Mouse (Mus musculus) MEL (cell line): ENCODE data around the gene Treml2. TPM values are rescaled to one million over a fixed set of nuclear protein-coding genes. Genes with fewer than 3 reads are reported as not detected.

Source experiments
- DNase-seq: peaks from one replicate; pipeline ENCODE4 v3.0.0; 2011; ENCODE audit warnings: low read depth, low spot score
- H3K27ac ChIP-seq: 2 replicates; pipeline ENCODE4 v1.5.1; 2012; ENCODE audit warnings: low read depth, mild to moderate bottlenecking, control low read depth, low read length, moderate library complexity; ENCODE audit not compliant: control insufficient read depth
- H3K27me3 ChIP-seq, 2 experiments: fragments of 150-350 bp in 1 of 2; sonication (generic) in 1 of 2; 2 replicates each; pipeline ENCODE4 v1.6.1; 2012; ENCODE audit warnings: low read length in 2 of 2, mild to moderate bottlenecking in 2 of 2, improper control_type of control experiment in 1 of 2, moderate library complexity in 1 of 2; ENCODE audit not compliant: insufficient read depth in 2 of 2, control insufficient read depth in 1 of 2
- H3K36me3 ChIP-seq, 2 experiments: 2 replicates each; pipeline ENCODE4 v1.6.1; 2012 to 2014; ENCODE audit warnings: low read length in 2 of 2, improper control_type of control experiment in 1 of 2, inconsistent platforms in 1 of 2, mild to moderate bottlenecking in 1 of 2; ENCODE audit not compliant: insufficient read depth in 2 of 2, control insufficient read depth in 1 of 2
- H3K4me1 ChIP-seq, 2 experiments: fragments of 150-350 bp in 1 of 2; sonication (generic) in 1 of 2; 2 replicates each; pipeline ENCODE4 v1.6.1; 2012; ENCODE audit warnings: low read length in 2 of 2, improper control_type of control experiment in 1 of 2, mild to moderate bottlenecking in 1 of 2; ENCODE audit not compliant: insufficient read depth in 2 of 2, control insufficient read depth in 1 of 2
- H3K4me3 ChIP-seq, 2 experiments: fragments of 150-350 bp in 1 of 2; sonication (generic) in 1 of 2; 2 replicates each; pipeline ENCODE4 v1.5.1; 2012; ENCODE audit warnings: low read depth in 2 of 2, low read length in 2 of 2, mild to moderate bottlenecking in 2 of 2, moderate library complexity in 2 of 2, control low read depth in 1 of 2, improper control_type of control experiment in 1 of 2; ENCODE audit not compliant: control insufficient read depth in 1 of 2, insufficient read depth in 1 of 2
- H3K79me2 ChIP-seq: 2 replicates; pipeline ENCODE4 v1.6.1; 2012; ENCODE audit warnings: mild to moderate bottlenecking, low read length, moderate library complexity; ENCODE audit not compliant: control insufficient read depth, poor library complexity, insufficient read depth
- H3K9ac ChIP-seq: 2 replicates; pipeline ENCODE4 v1.6.1; 2012; ENCODE audit warnings: low read depth, mild to moderate bottlenecking, control low read depth, low read length, moderate library complexity; ENCODE audit not compliant: control insufficient read depth, poor library complexity, severe bottlenecking
- H3K9me3 ChIP-seq: fragments of 150-350 bp; sonication (generic); replicated peaks from 2 replicates; pipeline ENCODE4 v1.6.1; 2012; ENCODE audit warnings: mild to moderate bottlenecking, low read length, improper control_type of control experiment, moderate library complexity; ENCODE audit not compliant: insufficient read depth
- BHLHE40 ChIP-seq: IDR thresholded peaks from 2 replicates; pipeline ENCODE4 v1.6.1; 2012; ENCODE audit warnings: low read depth, mild to moderate bottlenecking, inconsistent platforms, low read length, improper control_type of control experiment, borderline replicate concordance
- CHD1 ChIP-seq: IDR thresholded peaks from 2 replicates; pipeline ENCODE4 v1.6.1; 2012; ENCODE audit warnings: low read depth, mild to moderate bottlenecking, inconsistent platforms, low read length, improper control_type of control experiment
- CHD2 ChIP-seq: IDR thresholded peaks from 2 replicates; pipeline ENCODE4 v1.6.1; 2011; ENCODE audit warnings: low read length, improper control_type of control experiment
- CTCF ChIP-seq, 3 experiments: IDR thresholded peaks in 2 of 3; conservative IDR thresholded peaks in 1 of 3; 2 replicates each; pipeline ENCODE4 v1.5.1; 2011 to 2012; ENCODE audit warnings: low read length in 3 of 3, low read depth in 2 of 3, mild to moderate bottlenecking in 2 of 3, improper control_type of control experiment in 1 of 3, inconsistent platforms in 1 of 3, mixed read lengths in 1 of 3, moderate library complexity in 1 of 3; ENCODE audit not compliant: control insufficient read depth in 1 of 3, insufficient read depth in 1 of 3, poor library complexity in 1 of 3, severe bottlenecking in 1 of 3
- E2F4 ChIP-seq: IDR thresholded peaks from 2 replicates; pipeline ENCODE4 v1.6.1; 2011; ENCODE audit warnings: low read depth, low read length, improper control_type of control experiment, borderline replicate concordance
- ELF1 ChIP-seq: IDR thresholded peaks from 2 replicates; pipeline ENCODE4 v1.6.1; 2014; ENCODE audit warnings: low read depth, mild to moderate bottlenecking, inconsistent platforms, low read length, improper control_type of control experiment, moderate library complexity
- EP300 ChIP-seq, 2 experiments: IDR thresholded peaks; 2 replicates each; pipeline ENCODE4 v1.6.1; 2011; ENCODE audit warnings: improper control_type of control experiment in 2 of 2, low read length in 2 of 2, low read depth in 1 of 2, mild to moderate bottlenecking in 1 of 2
- ETS1 ChIP-seq: IDR thresholded peaks from 2 replicates; pipeline ENCODE4 v1.6.1; 2012; ENCODE audit warnings: low read depth, mild to moderate bottlenecking, inconsistent platforms, low read length, improper control_type of control experiment, moderate library complexity
- GABPA ChIP-seq: IDR thresholded peaks from 2 replicates; pipeline ENCODE4 v1.6.1; 2012; ENCODE audit warnings: low read depth, mild to moderate bottlenecking, inconsistent platforms, low read length, improper control_type of control experiment, moderate library complexity
- GATA1 ChIP-seq: IDR thresholded peaks from 2 replicates; pipeline ENCODE4 v1.6.1; 2011; ENCODE audit warnings: low read depth, low read length, improper control_type of control experiment
- JUND ChIP-seq: IDR thresholded peaks from 2 replicates; pipeline ENCODE4 v1.6.1; 2011; ENCODE audit warnings: low read depth, mild to moderate bottlenecking, improper control_type of control experiment, low read length
- KAT2A ChIP-seq: conservative IDR thresholded peaks from 2 replicates; pipeline ENCODE4 v1.6.1; 2012; ENCODE audit warnings: low read depth, low read length, improper control_type of control experiment, inconsistent platforms
- MAFK ChIP-seq: IDR thresholded peaks from 2 replicates; pipeline ENCODE4 v1.6.1; 2011; ENCODE audit warnings: low read depth, mild to moderate bottlenecking, low read length, improper control_type of control experiment, borderline replicate concordance
- MAX ChIP-seq: IDR thresholded peaks from 2 replicates; pipeline ENCODE4 v1.6.1; 2011; ENCODE audit warnings: low read length, improper control_type of control experiment
- MAZ ChIP-seq: IDR thresholded peaks from 2 replicates; pipeline ENCODE4 v1.6.1; 2012; ENCODE audit warnings: low read depth, mild to moderate bottlenecking, inconsistent platforms, low read length, improper control_type of control experiment
- MEF2A ChIP-seq: IDR thresholded peaks from 2 replicates; pipeline ENCODE4 v1.6.1; 2014; ENCODE audit warnings: low read depth, mild to moderate bottlenecking, inconsistent platforms, low read length, improper control_type of control experiment; ENCODE audit not compliant: poor library complexity, insufficient replicate concordance, severe bottlenecking; ENCODE audit errors: extremely low read depth
- MXI1 ChIP-seq: IDR thresholded peaks from 2 replicates; pipeline ENCODE4 v1.6.1; 2011; ENCODE audit warnings: mild to moderate bottlenecking, low read depth, low read length, improper control_type of control experiment
- MYB ChIP-seq: IDR thresholded peaks from 2 replicates; pipeline ENCODE4 v1.6.1; 2011; ENCODE audit warnings: mild to moderate bottlenecking, low read depth, low read length, improper control_type of control experiment
- MYC ChIP-seq: IDR thresholded peaks from 2 replicates; pipeline ENCODE4 v1.6.1; 2011; ENCODE audit warnings: low read depth, mild to moderate bottlenecking, low read length, improper control_type of control experiment, moderate library complexity
- NELFE ChIP-seq: IDR thresholded peaks from 2 replicates; pipeline ENCODE4 v1.6.1; 2011; ENCODE audit warnings: low read depth, low read length, improper control_type of control experiment
- NRF1 ChIP-seq: IDR thresholded peaks from 2 replicates; pipeline ENCODE4 v1.6.1; 2014; ENCODE audit warnings: low read depth, mild to moderate bottlenecking, inconsistent platforms, low read length, improper control_type of control experiment, moderate library complexity; ENCODE audit not compliant: poor library complexity, insufficient read depth, severe bottlenecking
- POLR2A ChIP-seq, 2 experiments: IDR thresholded peaks; 2 replicates each; pipeline ENCODE4 v1.6.1; 2011 to 2012; ENCODE audit warnings: low read length in 2 of 2, mild to moderate bottlenecking in 2 of 2, control low read depth in 1 of 2, improper control_type of control experiment in 1 of 2, low read depth in 1 of 2, moderate library complexity in 1 of 2; ENCODE audit not compliant: control insufficient read depth in 1 of 2, insufficient read depth in 1 of 2, poor library complexity in 1 of 2
- POLR2AphosphoS2 ChIP-seq: IDR thresholded peaks from 2 replicates; pipeline ENCODE4 v1.6.1; 2011; ENCODE audit warnings: low read length, improper control_type of control experiment
- POLR2AphosphoS5 ChIP-seq: IDR thresholded peaks from 2 replicates; pipeline ENCODE4 v1.6.1; 2012; ENCODE audit warnings: low read depth, borderline replicate concordance, mild to moderate bottlenecking, inconsistent platforms, low read length, moderate library complexity, mixed read lengths
- RAD21 ChIP-seq: IDR thresholded peaks from 2 replicates; pipeline ENCODE4 v1.6.1; 2011; ENCODE audit warnings: mild to moderate bottlenecking, low read depth, low read length, improper control_type of control experiment
- RCOR1 ChIP-seq: IDR thresholded peaks from 2 replicates; pipeline ENCODE4 v1.6.1; 2012; ENCODE audit warnings: low read depth, mild to moderate bottlenecking, inconsistent platforms, low read length, improper control_type of control experiment
- SIN3A ChIP-seq: IDR thresholded peaks from 2 replicates; pipeline ENCODE4 v1.6.1; 2012; ENCODE audit warnings: low read length, improper control_type of control experiment, inconsistent platforms
- TAL1 ChIP-seq: IDR thresholded peaks from 2 replicates; pipeline ENCODE4 v1.6.1; 2012; ENCODE audit warnings: mild to moderate bottlenecking, inconsistent platforms, low read length, moderate library complexity, mixed read lengths
- TBP ChIP-seq: IDR thresholded peaks from 2 replicates; pipeline ENCODE4 v1.8.0; 2011; ENCODE audit warnings: low read depth, low read length, improper control_type of control experiment
- TCF12 ChIP-seq: IDR thresholded peaks from 2 replicates; pipeline ENCODE4 v1.6.1; 2014; ENCODE audit warnings: low read depth, mild to moderate bottlenecking, inconsistent platforms, low read length, improper control_type of control experiment, moderate library complexity
- UBTF ChIP-seq: IDR thresholded peaks from 2 replicates; pipeline ENCODE4 v1.6.1; 2012; ENCODE audit warnings: low read depth, mild to moderate bottlenecking, inconsistent platforms, low read length, improper control_type of control experiment, moderate library complexity, borderline replicate concordance; ENCODE audit not compliant: insufficient read depth
- USF1 ChIP-seq: IDR thresholded peaks from 2 replicates; pipeline ENCODE4 v1.6.1; 2014; ENCODE audit warnings: low read depth, mild to moderate bottlenecking, inconsistent platforms, low read length, improper control_type of control experiment, moderate library complexity
- USF2 ChIP-seq, 2 experiments: IDR thresholded peaks; 2 replicates each; pipeline ENCODE4 v1.6.1; 2011 to 2012; ENCODE audit warnings: improper control_type of control experiment in 2 of 2, low read length in 2 of 2, borderline replicate concordance in 1 of 2, inconsistent platforms in 1 of 2, low read depth in 1 of 2, mild to moderate bottlenecking in 1 of 2; ENCODE audit not compliant: insufficient read depth in 1 of 2
- ZC3H11A ChIP-seq: IDR thresholded peaks from 2 replicates; pipeline ENCODE4 v1.6.1; 2012; ENCODE audit warnings: low read depth, mild to moderate bottlenecking, inconsistent platforms, low read length, improper control_type of control experiment
- ZKSCAN1 ChIP-seq: IDR thresholded peaks from 2 replicates; pipeline ENCODE4 v1.6.1; 2012; ENCODE audit warnings: low read depth, mild to moderate bottlenecking, inconsistent platforms, low read length, improper control_type of control experiment, moderate library complexity
- ZMIZ1 ChIP-seq: IDR thresholded peaks from 2 replicates; pipeline ENCODE4 v1.6.1; 2012; ENCODE audit warnings: low read depth, mild to moderate bottlenecking, inconsistent platforms, low read length, improper control_type of control experiment, moderate library complexity
- ZNF384 ChIP-seq: IDR thresholded peaks from 2 replicates; pipeline ENCODE4 v1.6.1; 2012; ENCODE audit warnings: low read depth, mild to moderate bottlenecking, inconsistent platforms, low read length, improper control_type of control experiment
- polyA plus RNA-seq, 2 experiments: library from polyadenylated mRNA; stranded (reverse) in 1 of 2; unstranded in 1 of 2; fragments of >175 nt in 1 of 2; fragments of >200 nt in 1 of 2; gene quantifications; 2 replicates each; pipeline versions ENCODE4 v1.2.1 to v1.2.4; 2012; ENCODE audit warnings: low replicate concordance in 2 of 2, low read depth in 1 of 2; ENCODE audit not compliant: insufficient read length in 2 of 2, insufficient read depth in 1 of 2, missing spikeins in 1 of 2
- total RNA-seq: library from RNA; depleted of rRNA; stranded (reverse); fragments of 300-350 nt; gene quantifications from 2 replicates; pipeline ENCODE4 v1.2.3, GENCODE M21; 2012

The Treml2 gene
- total and polyA plus RNA-seq, 3 experiments = 27.7 to 52.7 TPM; not detected in 1

DNA sequence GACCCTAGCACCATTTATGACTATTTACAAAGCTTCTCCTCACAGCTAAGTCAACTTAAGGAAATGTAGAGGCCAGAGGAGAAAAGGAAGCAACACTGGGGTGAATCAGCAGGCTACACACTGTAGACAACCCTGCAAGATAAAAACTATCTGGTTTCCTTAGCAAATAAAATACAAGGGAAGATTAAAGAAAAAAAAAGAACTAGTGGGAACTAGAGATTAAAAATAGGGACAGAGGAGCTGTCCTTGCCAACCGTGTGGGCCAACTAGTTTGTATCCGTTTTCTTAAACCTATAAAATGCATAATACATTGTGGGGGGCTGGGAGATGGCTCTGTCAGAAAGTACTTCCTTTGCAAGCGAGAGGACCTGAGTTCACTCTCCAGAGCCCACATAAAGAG, 42.6 kb downstream of the Treml2 start:
- H3K9me3 ChIP-seq = no peaks in the 10 kb centered on the region
- H3K27me3 ChIP-seq = no peaks in the 10 kb centered on the region
- H3K27ac ChIP-seq = peak overlapping the region; percentile 90
- H3K36me3 ChIP-seq = peaks cover 0 to 10% of the 10 kb centered on the region in 2 experiments; a peak in 2 of 4 replicates
- H3K4me1 ChIP-seq = peaks cover 5 to 17% of the 10 kb centered on the region in 2 experiments
- no peaks in the 10 kb centered on the region for H3K79me2 ChIP-seq
- H3K4me3 ChIP-seq = 0 out of 4 replicates have a peak overlapping the region, but pooled peaks of 1 of the 2 experiments have one; percentile 15
- peak overlapping the region; percentile 37 for H3K9ac ChIP-seq
- DNase-seq = peak; percentile 88
- TF ChIP-seq KAT2A (no peak), MAZ (no peak), RCOR1 (peak; percentile 90), E2F4 (no peak), NELFE (0 out of 2 replicates have a peak, but pooled peaks have one; percentile 6), TAL1 (peak; percentile 32; the same call in 1 of the 2 replicates), CHD2 (peak; percentile 61), POLR2AphosphoS5 (no peak), BHLHE40 (no peak), MYB (0 out of 2 replicates have a peak, but pooled peaks have one; percentile 67), ELF1 (no peak), GATA1 (peak; percentile 97), MAFK (peak; percentile 36; the same call in 1 of the 2 replicates), CHD1 (no peak), SIN3A (peak; percentile 87), ETS1 (peak; percentile 90), USF2 (IDR thresholded peaks at IDR 0.05; ENCODE audit: borderline replicate concordance in 1 of 2, insufficient read depth in 1 of 2, low read depth in 1 of 2, low read length in 2 of 2) (no peak), MXI1 (peak; percentile 62; the same call in 1 of the 2 replicates), EP300 (IDR thresholded peaks at IDR 0.05; ENCODE audit: low read depth in 1 of 2, low read length in 2 of 2) (peak; percentile 94 to 95), ZC3H11A (no peak; the same call in 1 of the 2 replicates), UBTF (no peak), NRF1 (no peak), TBP (0 out of 2 replicates have a peak, but pooled peaks have one; percentile 28), MAX (no peak), ZKSCAN1 (no peak), ZMIZ1 (no peak), USF1 (no peak), POLR2AphosphoS2 (no peak), CTCF (IDR thresholded peaks at IDR 0.05 in 2 of 3, conservative IDR thresholded peaks at IDR 0.05 in 1 of 3; ENCODE audit: control insufficient read depth in 1 of 3, insufficient read depth in 1 of 3, low read depth in 2 of 3, low read length in 3 of 3, poor library complexity in 1 of 3, severe bottlenecking in 1 of 3) (no peak), MEF2A (peak; percentile 64; the same call in 1 of the 2 replicates), JUND (no peak), ZNF384 (peak; percentile 97), TCF12 (peak; percentile 91), RAD21 (no peak; the same call in 1 of the 2 replicates), GABPA (no peak), POLR2A (IDR thresholded peaks at IDR 0.05; ENCODE audit: control insufficient read depth in 1 of 2, insufficient read depth in 1 of 2, low read depth in 1 of 2, low read length in 2 of 2, poor library complexity in 1 of 2) (no peak), MYC (peak; percentile 67; the same call in 1 of the 2 replicates)
